Mouse (Mus musculus): ENCODE results near the gene Crybg3. TPM values are rescaled to one million over a fixed set of nuclear protein-coding genes. Genes with fewer than 3 reads are reported as not detected.

The Crybg3 gene
- polyA plus RNA-seq, 1 experiment from 2014 or later, result 9.8 TPM

GRCm38 (mm10) chr16:59610750-59611149 is 10.0 kb upstream of the Crybg3 start:
- H3K9me3 ChIP-seq (ENCODE audit: control insufficient read depth, low read length), result no peaks in the 10 kb centered on the region
- H3K27ac ChIP-seq (ENCODE audit: low read depth), result no peak overlapping the region
- H3K4me2 ChIP-seq (ENCODE audit: low read length), result no peak overlapping the region
- no peaks in the 10 kb centered on the region for H3K4me1 ChIP-seq (replicated peaks; ENCODE audit: control insufficient read depth, insufficient read depth, low read length)
- no peaks in the 10 kb centered on the region for H3K27me3 ChIP-seq (replicated peaks; ENCODE audit: control insufficient read depth, insufficient read depth, low read length)
- no peaks in the 10 kb centered on the region for H3K36me3 ChIP-seq (ENCODE audit: control insufficient read depth, insufficient read depth, low read length)
- no peak overlapping the region for H3K9ac ChIP-seq (ENCODE audit: low read length)
- no peak for ATAC-seq (replicated peaks; ENCODE audit: low FRiP score, low TSS enrichment, low read depth)
- 83% methylated on average over 1 of the region's 1 CpGs for WGBS
- H3K4me3 ChIP-seq (ENCODE audit: low read depth, low read length), result no peak overlapping the region
- DNase-seq (ENCODE audit: low spot score), result no peak

GRCm38 (mm10) chr16:59604078-59604781 is 3.5 kb upstream of the Crybg3 start:
- Histone ChIP-seq H3K4me2 (ENCODE audit: low read length) (no peak overlapping the region), H3K9me3 (ENCODE audit: control insufficient read depth, low read length) (no peaks in the 10 kb centered on the region), H3K4me1 (replicated peaks; ENCODE audit: control insufficient read depth, insufficient read depth, low read length) (peaks cover 5% of the 10 kb centered on the region; the same call in 1 of the 2 replicates), H3K27ac (ENCODE audit: low read depth) (no peak overlapping the region), H3K36me3 (ENCODE audit: control insufficient read depth, insufficient read depth, low read length) (no peaks in the 10 kb centered on the region), H3K9ac (ENCODE audit: low read length) (no peak overlapping the region), H3K4me3 (ENCODE audit: low read depth, low read length) (no peak overlapping the region), H3K27me3 (replicated peaks; ENCODE audit: control insufficient read depth, insufficient read depth, low read length) (no peaks in the 10 kb centered on the region)
- ATAC-seq (replicated peaks; ENCODE audit: low FRiP score, low TSS enrichment, low read depth) (no peak), DNase-seq (ENCODE audit: low spot score) (no peak)
- WGBS, result 76% methylated on average over 15 of the region's 15 CpGs

GRCm38 (mm10) chr16:59599411-59600265 is 1.1 kb downstream of the Crybg3 start:
- H3K4me1 ChIP-seq (replicated peaks; ENCODE audit: control insufficient read depth, insufficient read depth, low read length), result peaks cover 8% of the 10 kb centered on the region
- peak overlapping the region; percentile 56 for H3K4me2 ChIP-seq (ENCODE audit: low read length)
- peak overlapping the region; percentile 73 for H3K4me3 ChIP-seq (ENCODE audit: low read depth, low read length)
- no peak for DNase-seq (ENCODE audit: low spot score)
- no peaks in the 10 kb centered on the region for H3K9me3 ChIP-seq (ENCODE audit: control insufficient read depth, low read length)
- no peak for ATAC-seq (replicated peaks; ENCODE audit: low FRiP score, low TSS enrichment, low read depth)
- no peak overlapping the region; the same call in 1 of the 2 replicates for H3K27ac ChIP-seq (ENCODE audit: low read depth)
- peak overlapping the region; percentile 89 for H3K9ac ChIP-seq (ENCODE audit: low read length)
- no peaks in the 10 kb centered on the region for H3K36me3 ChIP-seq (ENCODE audit: control insufficient read depth, insufficient read depth, low read length)
- WGBS, result 25% methylated on average over 17 of the region's 17 CpGs
- H3K27me3 ChIP-seq (replicated peaks; ENCODE audit: control insufficient read depth, insufficient read depth, low read length), result no peaks in the 10 kb centered on the region

DNA sequence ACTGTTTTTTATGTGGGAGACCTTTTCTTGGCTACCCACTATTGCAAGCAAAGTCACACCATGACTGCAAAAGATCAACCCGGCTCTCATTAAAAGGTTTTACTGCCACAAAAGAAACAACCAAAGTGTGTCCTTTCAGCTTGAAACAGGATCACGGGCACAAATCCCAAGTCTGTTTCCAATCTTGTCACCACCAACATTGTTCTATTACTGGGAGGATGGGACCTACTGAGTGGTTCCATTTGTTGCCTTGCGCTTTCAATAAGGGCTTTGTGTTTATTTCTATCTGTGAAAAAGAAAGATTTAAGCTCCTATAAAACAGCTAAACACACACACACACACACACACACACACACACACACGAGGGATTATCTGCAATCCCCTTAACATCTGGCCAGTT is 1.8 kb downstream of the Crybg3 start:
- 46% methylated on average over 4 of the region's 4 CpGs for WGBS
- Histone ChIP-seq H3K9me3 (ENCODE audit: control insufficient read depth, low read length) (no peaks in the 10 kb centered on the region), H3K27me3 (replicated peaks; ENCODE audit: control insufficient read depth, insufficient read depth, low read length) (no peaks in the 10 kb centered on the region), H3K27ac (ENCODE audit: low read depth) (no peak overlapping the region), H3K4me2 (ENCODE audit: low read length) (peak overlapping the region; percentile 56), H3K9ac (ENCODE audit: low read length) (peak overlapping the region; percentile 11; the same call in 1 of the 2 replicates), H3K4me1 (replicated peaks; ENCODE audit: control insufficient read depth, insufficient read depth, low read length) (peaks cover 8% of the 10 kb centered on the region), H3K4me3 (ENCODE audit: low read depth, low read length) (peak overlapping the region; percentile 73; the same call in 1 of the 2 replicates), H3K36me3 (ENCODE audit: control insufficient read depth, insufficient read depth, low read length) (no peaks in the 10 kb centered on the region)
- no peak for ATAC-seq (replicated peaks; ENCODE audit: low FRiP score, low TSS enrichment, low read depth)
- DNase-seq (ENCODE audit: low spot score), result no peak

- WGBS, result 87% methylated on average over 6 of the region's 6 CpGs
- no peak for DNase-seq (ENCODE audit: low spot score)
- no peak overlapping the region for H3K4me3 ChIP-seq (ENCODE audit: low read depth, low read length)
- no peaks in the 10 kb centered on the region for H3K27me3 ChIP-seq (replicated peaks; ENCODE audit: control insufficient read depth, insufficient read depth, low read length)
- H3K36me3 ChIP-seq (ENCODE audit: control insufficient read depth, insufficient read depth, low read length), result no peaks in the 10 kb centered on the region
- no peak for ATAC-seq (replicated peaks; ENCODE audit: low FRiP score, low TSS enrichment, low read depth)
- no peak overlapping the region for H3K9ac ChIP-seq (ENCODE audit: low read length)
- no peak overlapping the region for H3K4me2 ChIP-seq (ENCODE audit: low read length)
- no peak overlapping the region for H3K27ac ChIP-seq (ENCODE audit: low read depth)
- H3K4me1 ChIP-seq (replicated peaks; ENCODE audit: control insufficient read depth, insufficient read depth, low read length), result peaks cover 8% of the 10 kb centered on the region
- no peaks in the 10 kb centered on the region for H3K9me3 ChIP-seq (ENCODE audit: control insufficient read depth, low read length)
These were observed 3.5 kb downstream of the Crybg3 start for GRCm38 (mm10) chr16:59597256-59597655.

DNA sequence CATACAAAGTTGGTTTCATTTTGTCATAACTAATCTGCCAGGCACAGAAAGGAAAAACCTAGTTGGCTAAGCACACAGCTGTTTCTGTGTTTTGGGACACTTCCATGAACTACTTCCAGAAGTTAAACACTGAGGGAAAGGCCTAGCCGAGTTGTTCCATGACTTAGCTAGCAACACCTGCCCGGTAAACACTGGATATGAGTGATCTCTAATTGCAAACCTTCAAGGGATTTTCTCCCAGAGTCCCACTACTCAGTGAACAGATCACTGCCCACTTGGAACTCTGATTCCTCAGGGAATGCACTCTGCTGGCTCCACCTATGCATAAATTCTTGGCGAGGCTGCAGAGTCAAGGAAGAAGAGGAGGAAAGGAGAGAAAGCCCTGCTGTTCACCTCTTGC is 6.1 kb downstream of the Crybg3 start:
- H3K9ac ChIP-seq (ENCODE audit: low read length), result no peak overlapping the region
- no peak overlapping the region for H3K27ac ChIP-seq (ENCODE audit: low read depth)
- H3K4me2 ChIP-seq (ENCODE audit: low read length), result no peak overlapping the region
- H3K9me3 ChIP-seq (ENCODE audit: control insufficient read depth, low read length), result no peaks in the 10 kb centered on the region
- DNase-seq (ENCODE audit: low spot score) (no peak), ATAC-seq (replicated peaks; ENCODE audit: low FRiP score, low TSS enrichment, low read depth) (no peak)
- H3K27me3 ChIP-seq (replicated peaks; ENCODE audit: control insufficient read depth, insufficient read depth, low read length), result no peaks in the 10 kb centered on the region
- peaks cover 8% of the 10 kb centered on the region for H3K4me1 ChIP-seq (replicated peaks; ENCODE audit: control insufficient read depth, insufficient read depth, low read length)
- H3K4me3 ChIP-seq (ENCODE audit: low read depth, low read length), result no peak overlapping the region
- H3K36me3 ChIP-seq (ENCODE audit: control insufficient read depth, insufficient read depth, low read length), result no peaks in the 10 kb centered on the region
- 68% methylated on average over 3 of the region's 3 CpGs for WGBS

DNA sequence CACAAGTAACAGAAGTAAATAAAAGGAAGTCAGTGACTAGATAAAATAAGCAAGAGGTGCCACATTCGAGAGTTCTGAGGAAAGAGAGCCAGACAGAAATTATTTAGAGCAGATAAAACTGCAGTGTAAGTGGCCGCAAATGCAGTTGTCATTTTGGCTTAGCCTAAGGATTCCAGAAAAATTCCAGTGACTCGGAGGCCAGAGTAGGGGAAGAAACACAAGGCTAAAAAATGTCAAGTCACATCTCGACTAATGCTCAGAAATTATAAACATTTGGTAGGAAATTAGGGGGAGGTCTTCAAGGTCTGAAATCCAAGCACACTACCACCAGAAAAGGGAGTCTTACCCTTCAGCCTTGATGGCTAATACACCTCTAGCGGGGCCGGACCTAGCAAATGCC is 10.0 kb downstream of the Crybg3 start:
- Histone ChIP-seq H3K36me3 (ENCODE audit: control insufficient read depth, insufficient read depth, low read length) (no peaks in the 10 kb centered on the region), H3K4me3 (ENCODE audit: low read depth, low read length) (no peak overlapping the region), H3K27ac (ENCODE audit: low read depth) (no peak overlapping the region), H3K4me2 (ENCODE audit: low read length) (no peak overlapping the region), H3K9ac (ENCODE audit: low read length) (no peak overlapping the region), H3K27me3 (replicated peaks; ENCODE audit: control insufficient read depth, insufficient read depth, low read length) (no peaks in the 10 kb centered on the region), H3K4me1 (replicated peaks; ENCODE audit: control insufficient read depth, insufficient read depth, low read length) (no peaks in the 10 kb centered on the region), H3K9me3 (ENCODE audit: control insufficient read depth, low read length) (no peaks in the 10 kb centered on the region)
- ATAC-seq (replicated peaks; ENCODE audit: low FRiP score, low TSS enrichment, low read depth) (no peak), DNase-seq (ENCODE audit: low spot score) (no peak)
- WGBS, result 42% methylated on average over 6 of the region's 6 CpGs

- H3K4me2 ChIP-seq (ENCODE audit: low read length), result no peak overlapping the region
- no peak overlapping the region for H3K9ac ChIP-seq (ENCODE audit: low read length)
- H3K4me1 ChIP-seq (replicated peaks; ENCODE audit: control insufficient read depth, insufficient read depth, low read length), result no peaks in the 10 kb centered on the region
- 93% methylated on average over 13 of the region's 13 CpGs for WGBS
- no peaks in the 10 kb centered on the region for H3K9me3 ChIP-seq (ENCODE audit: control insufficient read depth, low read length)
- no peak overlapping the region for H3K4me3 ChIP-seq (ENCODE audit: low read depth, low read length)
- H3K27ac ChIP-seq (ENCODE audit: low read depth), result no peak overlapping the region
- no peak for DNase-seq (ENCODE audit: low spot score)
- H3K27me3 ChIP-seq (replicated peaks; ENCODE audit: control insufficient read depth, insufficient read depth, low read length), result no peaks in the 10 kb centered on the region
- no peaks in the 10 kb centered on the region for H3K36me3 ChIP-seq (ENCODE audit: control insufficient read depth, insufficient read depth, low read length)
- no peak for ATAC-seq (replicated peaks; ENCODE audit: low FRiP score, low TSS enrichment, low read depth)
These were observed 12.3 kb downstream of the Crybg3 start for GRCm38 (mm10) chr16:59588351-59589025.

All from intestine, embryonic 14.5 days (tissue).